27 mouse cellular contexts compared by ENCODE assay signal in genomic region chr3:54538055-54538454, GRCm38 (mm10).
DNase-seq lines count a peak whose midpoint lies in the region; ATAC-seq lines count a peak whose summit lies in the region.
"Had no signal": no experiment of that assay in that cellular context is flagged by ENCODE, and none has a peak within 500 bp of the region (broad histone marks: within the 10 kb centered on the region; RNA-seq: fewer than 3 reads in every experiment).

No protein-coding gene starts in this region.

- DNase-seq in kidney, adult 9 months, result no peak
- peak; percentile 13 for DNase-seq in 416B (ENCODE audit: low read depth)
- no peak for DNase-seq in embryo, embryonic 10.5 days (ENCODE audit: low spot score)
- DNase-seq: adrenal gland, postnatal 10 days; cerebellum, adult 11-12 months; cerebellum, adult 9-11 months; forebrain, postnatal 0 days; heart, postnatal 4 days; kidney, adult 11 months; kidney, postnatal 10 days; lung, adult 2 months; lung, postnatal 10 days; thymus, adult 2 months; thymus, postnatal 36 days had no signal

- peak overlapping the region; percentile 42; the same call in 1 of the 2 replicates for H3K27ac ChIP-seq in kidney, embryonic 14.5 days (ENCODE audit: low read depth, low read length)
- H3K27ac ChIP-seq in embryonic facial prominence, embryonic 13.5 days, result peak overlapping the region; percentile 71
- peak overlapping the region; percentile 50 for H3K27ac ChIP-seq in macrophage
- H3K27ac ChIP-seq in heart, embryonic 11.5 days (ENCODE audit: low read depth, low read length), result no peak overlapping the region
- H3K27ac ChIP-seq: forebrain, embryonic 12.5 days; heart, embryonic 10.5 days; hindbrain, embryonic 15.5 days; left cerebral cortex, adult 2 months; liver, embryonic 14.5 days; midbrain, embryonic 12.5 days; neural tube, embryonic 13.5 days had no signal

- no peaks in the 10 kb centered on the region for H3K79me2 ChIP-seq in macrophage (ENCODE audit: inconsistent target)

- no peak for ATAC-seq in kidney, embryonic 14.5 days (ENCODE audit: low FRiP score, low TSS enrichment)
- no peak for ATAC-seq in embryonic facial prominence, embryonic 13.5 days (ENCODE audit: insufficient number of reproducible peaks, insufficient read depth, low FRiP score, low TSS enrichment, low read depth)
- ATAC-seq in heart, embryonic 11.5 days (replicated peaks; ENCODE audit: insufficient number of reproducible peaks, low FRiP score, low TSS enrichment), result no peak
- ATAC-seq: forebrain, postnatal 0 days; inflammation-experienced regulatory T-cells, adult 6 months; Patski had no signal

- H3K9me3 ChIP-seq in kidney, embryonic 14.5 days (ENCODE audit: control insufficient read depth, low read length), result 0 out of 2 replicates have a peak, but pooled peaks cover 3% of the 10 kb centered on the region
- H3K9me3 ChIP-seq in embryonic facial prominence, embryonic 13.5 days, result peaks cover 4% of the 10 kb centered on the region
- peaks cover 3% of the 10 kb centered on the region; the same call in 1 of the 2 replicates for H3K9me3 ChIP-seq in heart, embryonic 11.5 days (replicated peaks; ENCODE audit: control insufficient read depth, low read length)
- H3K9me3 ChIP-seq: heart, embryonic 10.5 days; hindbrain, embryonic 15.5 days had no signal

- no peak overlapping the region for H3K4me2 ChIP-seq in kidney, embryonic 14.5 days (replicated peaks; ENCODE audit: low read depth, low read length)
- H3K4me2 ChIP-seq in embryonic facial prominence, embryonic 13.5 days, result no peak overlapping the region
- H3K4me2 ChIP-seq in heart, embryonic 11.5 days, result no peak overlapping the region
- H3K4me2 ChIP-seq: forebrain, embryonic 12.5 days; hindbrain, embryonic 15.5 days; midbrain, embryonic 12.5 days; neural tube, embryonic 13.5 days had no signal

- no peak overlapping the region for H3K9ac ChIP-seq in kidney, embryonic 14.5 days (ENCODE audit: low read depth, low read length)
- no peak overlapping the region for H3K9ac ChIP-seq in embryonic facial prominence, embryonic 13.5 days
- H3K9ac ChIP-seq in heart, embryonic 11.5 days (ENCODE audit: low read depth, low read length), result no peak overlapping the region
- H3K9ac ChIP-seq: forebrain, embryonic 12.5 days; forebrain, postnatal 0 days; hindbrain, embryonic 15.5 days; liver, embryonic 14.5 days; midbrain, embryonic 12.5 days; neural tube, embryonic 13.5 days had no signal

- no peaks in the 10 kb centered on the region for H3K4me1 ChIP-seq in kidney, embryonic 14.5 days (ENCODE audit: control insufficient read depth, insufficient read depth, low read length)
- H3K4me1 ChIP-seq in embryonic facial prominence, embryonic 13.5 days, result peaks cover 10% of the 10 kb centered on the region
- H3K4me1 ChIP-seq in heart, embryonic 11.5 days (ENCODE audit: control insufficient read depth, insufficient read depth, low read length), result no peaks in the 10 kb centered on the region
- H3K4me1 ChIP-seq: heart, embryonic 10.5 days; hindbrain, embryonic 15.5 days; midbrain, embryonic 12.5 days; neural tube, embryonic 13.5 days had no signal

- no peaks in the 10 kb centered on the region for H3K36me3 ChIP-seq in kidney, embryonic 14.5 days (ENCODE audit: control insufficient read depth, insufficient read depth, low read length)
- H3K36me3 ChIP-seq in embryonic facial prominence, embryonic 13.5 days, result no peaks in the 10 kb centered on the region
- no peaks in the 10 kb centered on the region for H3K36me3 ChIP-seq in macrophage (ENCODE audit: inconsistent target)
- no peaks in the 10 kb centered on the region for H3K36me3 ChIP-seq in heart, embryonic 11.5 days (ENCODE audit: control insufficient read depth, insufficient read depth, low read length)
- H3K36me3 ChIP-seq: forebrain, embryonic 12.5 days; heart, embryonic 10.5 days; hindbrain, embryonic 15.5 days; midbrain, embryonic 12.5 days; neural tube, embryonic 13.5 days had no signal

- no peak overlapping the region for H3K4me3 ChIP-seq in kidney, embryonic 14.5 days (ENCODE audit: low read length)
- H3K4me3 ChIP-seq in embryonic facial prominence, embryonic 13.5 days, result no peak overlapping the region
- H3K4me3 ChIP-seq in macrophage (ENCODE audit: inconsistent target), result no peak overlapping the region
- no peak overlapping the region for H3K4me3 ChIP-seq in heart, embryonic 11.5 days (ENCODE audit: low read depth, low read length)
- H3K4me3 ChIP-seq: forebrain, embryonic 12.5 days; heart, embryonic 10.5 days; hindbrain, embryonic 15.5 days; left cerebral cortex, adult 2 months; midbrain, embryonic 12.5 days; neural tube, embryonic 13.5 days had no signal

- no peaks in the 10 kb centered on the region for H3K27me3 ChIP-seq in kidney, embryonic 14.5 days (ENCODE audit: control insufficient read depth, insufficient read depth, low read length)
- H3K27me3 ChIP-seq in embryonic facial prominence, embryonic 13.5 days, result no peaks in the 10 kb centered on the region
- H3K27me3 ChIP-seq in heart, embryonic 11.5 days (ENCODE audit: control insufficient read depth, insufficient read depth, low read length), result no peaks in the 10 kb centered on the region
- H3K27me3 ChIP-seq: forebrain, embryonic 12.5 days; hindbrain, embryonic 15.5 days; midbrain, embryonic 12.5 days; neural tube, embryonic 13.5 days; Patski had no signal

- WGBS in kidney, embryonic 14.5 days, result 19% methylated on average over 3 of the region's 3 CpGs
- WGBS in embryonic facial prominence, embryonic 13.5 days, result 34% methylated on average over 3 of the region's 3 CpGs
- 3% methylated on average over 3 of the region's 3 CpGs for WGBS in macrophage (ENCODE audit: missing documents)
- 45% methylated on average over 3 of the region's 3 CpGs for WGBS in heart, embryonic 11.5 days (ENCODE audit: insufficient replicate concordance)
